Mouse (Mus musculus) kidney, adult 8-10 months (tissue): ENCODE measurements around the gene Trappc10.
A peak's percentile ranks its signal among the peaks of the same experiment; 100 is the strongest.

ENCODE experiments used
- DNase-seq, 2 experiments: peaks; one replicate each; pipeline ENCODE4 v3.0.0; 2022

Trappc10 gene

DNA sequence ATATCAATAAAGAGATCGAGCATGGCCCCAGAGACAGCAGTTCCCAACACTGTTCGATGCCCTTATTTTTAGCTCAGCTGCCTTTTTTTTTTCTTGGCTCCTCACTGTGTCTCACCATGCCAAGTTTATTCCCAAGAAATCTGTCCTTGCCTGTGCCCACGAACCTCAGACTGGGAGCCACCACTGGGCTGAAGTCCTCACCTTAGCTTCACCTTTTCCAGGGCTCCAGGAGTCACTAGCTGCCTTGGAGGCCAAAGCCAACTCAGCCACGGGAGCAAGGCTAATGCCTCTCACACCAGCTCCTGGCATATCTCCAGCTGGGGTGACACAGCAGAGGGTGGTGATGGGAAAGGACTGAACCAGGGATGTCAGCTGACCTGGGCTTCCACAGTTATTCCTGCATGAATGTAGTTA is 11.2 kb upstream of the Trappc10 start:
- DNase-seq, result peak; percentile 70 to 71

DNA sequence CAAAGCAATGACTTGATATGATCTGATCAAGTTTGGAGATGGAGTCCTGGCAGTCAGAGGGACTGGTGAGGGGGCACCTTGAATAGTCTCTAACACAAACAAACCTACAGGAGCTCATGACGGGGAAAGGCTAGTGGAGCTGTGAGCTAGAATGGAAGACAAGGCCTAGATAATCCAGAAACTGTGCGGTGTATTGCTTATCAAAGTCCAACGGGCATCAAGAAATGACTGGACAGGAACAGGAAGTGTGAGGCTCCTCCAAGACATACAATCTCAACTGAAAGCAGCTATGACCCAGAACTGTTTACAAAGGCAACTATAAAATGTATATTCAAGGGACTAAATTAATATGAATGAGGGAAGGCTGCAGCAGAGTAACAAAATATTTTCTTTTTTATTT is 2.8 kb upstream of the Trappc10 start:
- no peak for DNase-seq

DNA sequence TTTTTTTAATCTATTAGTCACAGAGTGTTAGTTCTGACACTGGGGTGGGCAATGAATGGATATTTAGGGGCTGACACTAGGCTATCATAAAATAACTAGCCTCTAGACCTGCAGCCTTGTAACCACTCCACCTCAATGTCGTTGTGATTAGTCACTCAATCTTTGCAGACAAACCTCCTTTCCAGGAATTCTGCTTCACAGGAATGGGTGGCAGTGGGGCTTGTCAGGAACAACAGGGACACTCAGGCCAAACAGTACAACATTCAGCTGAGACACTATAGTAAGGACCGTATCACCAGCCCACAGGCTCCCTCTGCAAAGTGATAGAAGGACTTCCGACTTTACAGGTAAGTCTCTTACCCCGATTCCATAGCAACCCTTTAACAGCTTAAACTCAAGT is 2.3 kb upstream of the Trappc10 start:
- DNase-seq, result no peak

DNA sequence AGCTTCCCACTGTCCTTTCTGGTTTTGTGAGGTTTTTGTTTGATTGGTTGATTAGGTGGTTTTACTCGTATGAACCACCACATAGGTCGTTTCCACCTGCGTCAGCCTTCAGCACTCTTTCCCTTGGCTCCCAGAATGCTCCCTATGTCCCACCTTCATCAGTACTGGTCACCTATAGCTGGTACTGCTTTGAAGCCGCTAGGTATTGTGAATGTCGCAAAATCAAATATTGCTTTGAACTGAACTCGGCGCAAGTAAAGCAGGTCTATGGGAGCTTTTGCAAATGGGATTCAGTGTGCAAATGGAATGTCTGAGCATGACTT is 745 bp upstream of the Trappc10 start:
- no peak for DNase-seq

DNA sequence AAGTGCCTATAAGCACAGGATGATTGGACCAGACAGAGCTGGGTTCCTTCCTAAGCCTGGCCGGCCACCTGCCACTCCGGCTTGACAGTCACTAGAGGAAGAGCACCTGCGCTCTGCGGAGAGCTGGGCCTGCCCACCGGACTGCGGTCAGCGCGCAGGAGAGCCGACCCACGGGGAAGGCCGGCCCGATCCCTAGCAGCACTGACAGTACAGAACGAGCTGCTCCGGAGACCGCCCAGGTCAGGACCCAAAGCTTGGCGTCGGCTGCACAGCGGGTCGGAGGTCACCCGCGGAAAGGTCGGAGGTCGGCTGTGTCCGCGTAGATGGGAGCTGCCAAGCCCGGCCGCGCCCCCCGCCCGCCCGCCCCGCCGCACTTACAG is 393 bp downstream of the Trappc10 start:
- peak; percentile 29 to 49 for DNase-seq

DNA sequence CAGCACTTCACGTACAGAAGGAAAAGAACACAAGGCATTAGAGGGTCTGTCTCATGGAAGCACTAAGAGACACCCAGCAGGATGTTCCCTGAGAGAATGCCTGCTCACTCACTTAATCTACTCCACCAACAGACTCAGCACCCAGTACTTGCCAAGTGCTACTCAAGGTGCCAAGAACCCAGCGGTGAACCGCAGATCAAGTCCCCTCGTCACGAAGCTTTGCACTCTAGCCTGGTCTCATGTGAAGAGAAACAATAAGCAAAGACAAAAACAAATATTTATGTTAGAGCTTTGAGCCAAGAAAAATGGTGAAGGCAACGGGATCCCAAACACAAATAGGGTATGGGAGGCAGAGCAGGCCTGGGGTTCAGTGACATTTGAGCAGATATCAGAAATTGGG is 5.5 kb downstream of the Trappc10 start:
- no peak for DNase-seq

DNA sequence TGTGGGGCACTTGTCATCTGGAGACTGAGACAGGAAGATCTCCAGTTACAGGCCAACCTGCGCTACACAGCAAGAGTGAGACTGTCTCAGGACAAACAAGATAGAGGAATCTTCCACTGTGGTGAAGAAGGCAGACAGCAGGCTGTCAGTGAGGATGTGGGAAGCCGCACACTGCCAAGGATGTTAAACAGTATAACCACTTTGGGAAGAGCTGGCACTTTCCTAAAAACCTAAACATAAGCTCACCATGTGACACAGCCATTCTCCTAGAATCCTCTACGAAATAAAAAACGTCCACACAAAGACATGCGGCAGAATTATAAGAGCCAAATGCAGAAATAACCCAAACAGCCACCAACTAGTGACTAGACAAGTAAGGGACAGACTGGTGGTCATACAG is 6.1 kb downstream of the Trappc10 start:
- DNase-seq, result no peak

DNA sequence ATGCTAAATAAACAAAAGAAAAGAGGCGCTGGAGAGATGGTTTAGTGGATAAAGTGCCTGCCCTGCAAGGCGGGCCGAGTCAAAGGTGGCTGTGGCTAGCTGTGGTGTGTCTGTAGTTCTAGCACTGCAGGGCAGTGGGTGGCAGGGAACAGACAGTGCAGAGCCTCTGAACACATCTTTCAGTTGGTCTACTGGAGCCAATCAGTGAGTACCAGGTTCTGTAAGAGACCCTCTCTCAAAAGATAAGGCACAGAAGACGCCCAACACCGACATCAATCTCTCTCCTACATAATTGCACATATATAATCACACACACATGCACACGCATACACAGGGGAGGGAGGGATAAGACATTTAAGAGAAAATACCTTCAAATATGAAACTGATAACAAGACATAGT is 6.6 kb downstream of the Trappc10 start:
- DNase-seq, result no peak

DNA sequence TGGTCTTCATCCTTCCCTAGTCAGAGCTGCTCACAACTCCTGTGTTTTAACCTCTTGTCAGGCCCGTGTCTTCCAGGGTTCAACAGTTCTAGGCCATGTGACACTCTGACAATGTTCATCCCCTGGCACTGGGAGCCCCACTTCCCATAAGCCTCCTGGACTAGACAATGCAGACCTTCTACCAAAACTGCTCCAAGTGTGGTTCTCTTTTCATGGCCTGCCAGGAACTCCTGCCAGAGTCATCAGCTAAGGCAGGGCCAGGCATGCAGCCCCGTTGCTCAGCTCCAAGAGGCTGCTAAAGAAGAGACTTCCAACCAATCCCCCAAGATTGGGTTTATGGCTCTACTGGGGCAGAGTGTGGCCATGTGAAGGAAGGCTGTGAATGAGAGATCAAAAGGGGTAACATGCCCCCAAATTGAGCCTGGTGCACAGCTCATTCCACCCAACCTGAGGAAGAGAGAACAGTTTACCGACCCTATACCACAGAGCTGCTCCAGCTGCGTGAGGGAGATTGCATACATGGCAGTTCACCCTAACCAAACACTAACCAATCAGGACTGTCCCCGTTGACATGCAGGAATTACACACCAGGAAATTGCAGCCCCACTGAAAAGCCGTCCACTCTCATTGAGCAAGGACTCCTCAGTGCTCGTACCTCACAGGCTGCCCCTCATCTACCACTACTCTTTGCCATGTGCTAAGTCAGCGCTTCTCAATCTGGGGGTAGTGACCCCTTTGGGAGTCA is 7.4 kb downstream of the Trappc10 start:
- DNase-seq, result no peak

DNA sequence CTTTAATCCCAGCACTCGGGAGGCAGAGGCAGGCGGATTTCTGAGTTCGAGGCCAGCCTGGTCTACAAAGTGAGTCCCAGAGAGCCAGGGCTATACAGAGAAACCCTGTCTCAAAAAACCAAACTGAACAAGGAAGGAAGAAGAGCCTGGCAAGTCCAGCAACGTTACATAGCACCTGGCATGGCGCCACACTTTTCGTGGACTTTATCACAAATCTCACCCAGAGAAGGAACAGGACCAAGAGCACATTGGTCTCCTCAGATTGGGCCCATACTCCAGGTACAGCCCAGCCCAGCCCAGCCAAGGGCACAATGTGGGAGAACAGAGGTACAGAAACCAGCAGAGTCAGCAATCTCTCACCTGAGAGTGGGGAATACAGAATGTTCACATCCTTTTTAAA is 10.7 kb downstream of the Trappc10 start:
- peak; percentile 58 to 77 for DNase-seq

DNA sequence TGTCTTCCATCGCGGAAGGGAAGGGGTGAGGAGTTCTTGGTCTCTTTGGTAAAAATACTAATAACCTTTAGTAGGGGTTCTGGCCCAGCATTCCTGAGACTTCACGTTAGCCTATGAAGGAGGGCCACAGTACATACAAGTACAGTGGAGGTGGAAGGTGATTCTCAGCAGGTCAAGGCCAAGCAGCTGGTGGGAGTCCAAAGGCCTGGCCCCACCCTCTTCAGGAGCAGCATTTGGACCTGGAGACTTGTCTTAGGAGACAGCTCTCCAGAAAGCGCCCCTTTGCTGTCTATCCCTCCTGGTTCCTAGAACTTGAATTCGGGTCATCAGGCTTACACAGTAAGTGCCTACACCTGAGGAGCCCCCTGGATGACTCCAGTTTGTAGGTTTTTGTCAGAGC is 11.3 kb downstream of the Trappc10 start:
- peak; percentile 36 to 37 for DNase-seq

DNA sequence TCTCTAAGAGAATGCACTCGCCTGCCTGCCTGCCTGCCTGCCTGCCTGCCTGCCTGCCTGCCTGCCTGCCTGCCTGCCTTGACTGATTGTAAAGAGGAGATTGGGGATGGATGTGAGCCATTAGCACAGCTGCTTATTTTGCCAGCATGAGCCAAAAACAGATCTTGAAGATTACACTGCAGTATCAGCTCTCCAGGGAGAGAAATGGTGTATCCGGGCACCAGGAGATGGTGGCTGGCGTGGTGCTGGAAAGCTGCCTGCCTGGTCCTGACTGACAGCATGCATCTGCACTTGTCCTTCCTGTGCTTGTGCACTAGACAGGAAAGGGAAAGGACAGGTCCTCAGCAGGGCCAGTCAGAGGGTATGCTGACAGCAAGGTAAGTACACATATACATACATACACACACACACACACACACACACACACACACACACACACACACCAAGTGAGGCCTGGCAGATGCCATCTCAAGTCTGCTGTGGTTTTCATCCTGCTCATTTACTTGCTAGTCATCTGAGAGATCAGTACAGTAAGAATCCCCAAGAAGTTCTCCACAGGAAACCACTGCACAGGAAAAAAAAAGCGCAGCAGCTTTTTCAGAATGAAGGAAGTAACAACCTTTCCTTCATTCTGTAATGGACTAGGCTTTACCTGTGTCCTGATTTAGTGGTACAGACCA is 12.0 kb downstream of the Trappc10 start:
- DNase-seq, result no peak

DNA sequence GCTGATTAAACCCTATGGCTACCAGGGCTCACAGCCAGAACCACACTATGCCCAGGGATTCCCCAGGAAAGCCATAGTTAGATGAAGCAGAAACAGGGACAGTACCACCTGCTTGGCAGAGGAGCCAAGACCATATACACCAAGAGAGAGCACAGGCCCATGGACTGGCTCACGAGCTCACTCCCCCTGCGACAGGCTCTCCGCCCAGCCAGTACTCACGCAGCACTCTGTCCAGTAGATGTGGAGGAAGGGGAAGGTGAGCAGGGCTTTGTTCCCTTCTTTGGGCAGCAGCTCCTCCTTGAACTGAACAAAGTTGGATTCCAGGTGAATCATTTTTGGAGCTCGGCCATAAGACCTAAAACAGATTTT is 15.9 kb downstream of the Trappc10 start:
- no peak for DNase-seq

DNA sequence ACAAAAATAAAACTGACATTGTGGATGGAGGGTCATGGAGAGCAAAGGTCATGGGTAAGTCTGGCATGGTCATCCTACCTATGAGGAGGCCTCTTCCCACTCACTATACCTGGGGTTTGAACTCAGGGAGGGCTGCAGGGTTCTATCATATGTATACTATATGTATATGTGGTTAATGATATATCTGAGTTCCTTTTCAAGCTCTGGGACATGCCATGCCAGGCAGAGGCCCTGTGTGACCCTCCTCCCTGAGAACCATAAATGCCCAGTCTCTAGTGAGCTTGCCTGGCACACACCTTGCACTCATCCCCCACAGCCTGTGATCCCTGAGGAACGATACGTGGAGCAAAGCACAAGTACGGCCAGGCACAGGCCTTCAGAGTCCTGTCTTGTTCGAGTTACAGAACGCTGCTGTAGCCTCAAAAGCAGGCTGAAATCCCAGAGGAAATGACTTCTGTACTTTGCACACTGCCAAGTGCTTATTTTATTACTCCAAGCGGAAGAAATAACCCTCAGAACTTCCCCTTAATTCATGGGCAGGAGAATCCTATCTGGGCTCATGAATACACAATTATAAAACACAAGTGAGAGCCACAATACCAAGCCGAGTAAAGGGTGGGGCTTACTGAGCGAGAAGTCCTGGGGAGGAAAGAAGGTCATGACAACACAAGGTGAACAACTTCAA is 16.4 kb downstream of the Trappc10 start:
- DNase-seq, result peak; percentile 10 to 16

DNA sequence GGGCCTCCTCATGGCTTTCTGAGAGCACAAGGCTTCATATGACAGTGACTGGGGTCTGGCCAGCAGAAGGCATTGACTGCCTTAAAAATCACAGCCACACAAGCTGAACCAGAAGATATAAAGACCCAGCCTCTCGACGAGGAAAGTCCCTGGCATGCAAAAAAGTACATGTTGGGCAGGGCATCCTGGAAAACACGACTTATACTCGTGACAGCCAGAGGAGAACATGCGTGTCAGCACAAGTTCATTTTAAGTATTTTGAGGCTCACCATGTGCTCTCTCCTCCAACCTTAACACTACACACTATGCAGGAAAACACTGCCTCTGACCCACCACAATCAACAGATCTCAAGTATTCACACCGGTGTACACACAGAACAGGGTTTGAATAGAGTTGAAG is 20.3 kb downstream of the Trappc10 start:
- no peak for DNase-seq

DNA sequence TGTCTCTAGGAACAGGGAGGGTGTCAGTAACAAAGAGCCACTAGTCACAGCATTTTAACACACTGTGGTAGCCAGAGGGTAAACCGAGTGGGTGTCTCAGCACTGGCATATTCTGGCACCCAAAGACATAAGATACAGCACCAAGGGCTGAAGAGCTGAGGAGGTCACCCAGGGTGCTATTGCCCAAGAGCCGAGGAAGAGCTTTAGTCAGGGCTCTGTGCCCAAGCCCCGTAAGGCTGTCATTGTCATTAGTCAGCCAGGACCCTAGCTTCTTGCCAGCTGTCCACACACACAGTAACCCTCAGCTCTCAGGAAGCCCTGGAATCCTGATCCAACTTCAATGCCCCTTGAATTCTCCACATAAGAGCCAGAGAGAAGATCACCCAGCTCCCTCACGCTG is 21.5 kb downstream of the Trappc10 start:
- DNase-seq, result no peak

DNA sequence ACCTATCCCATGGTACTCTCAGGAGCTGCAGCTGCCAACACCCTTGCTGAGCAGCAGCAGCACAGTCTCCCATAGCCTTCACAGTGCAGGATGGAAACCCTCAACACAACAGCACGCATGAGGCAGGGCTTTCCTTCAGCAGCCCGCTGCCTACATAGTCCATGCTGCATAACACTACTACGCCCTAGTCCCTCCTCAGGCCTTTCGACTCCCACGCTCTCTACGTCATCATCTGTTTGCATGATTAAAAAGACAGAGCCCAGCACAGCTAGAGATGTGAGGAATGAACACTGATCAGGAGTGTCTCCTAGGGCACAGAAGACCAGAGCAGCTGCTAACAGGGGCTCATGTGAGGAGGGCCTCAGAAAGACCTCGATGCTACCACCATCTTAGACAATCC is 23.1 kb downstream of the Trappc10 start:
- no peak for DNase-seq

DNA sequence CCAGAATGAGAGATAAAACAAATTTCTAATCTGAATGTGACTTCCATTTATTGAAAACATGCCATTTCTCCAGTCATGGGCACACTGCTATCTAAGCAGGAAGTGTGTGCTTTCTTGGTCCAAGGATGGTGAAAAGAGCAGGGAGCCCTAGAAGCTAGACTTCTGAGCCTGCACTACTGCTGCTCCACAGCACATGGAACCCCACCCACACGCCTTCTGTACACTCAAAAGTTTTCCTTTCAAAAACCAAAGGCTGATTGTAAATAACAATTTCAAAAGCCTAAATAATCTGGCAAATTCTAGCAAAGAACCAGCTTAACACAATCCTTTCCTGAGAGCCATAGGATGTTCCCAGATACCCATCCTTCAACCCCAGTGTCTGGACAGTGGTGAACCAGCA is 24.9 kb downstream of the Trappc10 start:
- DNase-seq, result no peak

DNA sequence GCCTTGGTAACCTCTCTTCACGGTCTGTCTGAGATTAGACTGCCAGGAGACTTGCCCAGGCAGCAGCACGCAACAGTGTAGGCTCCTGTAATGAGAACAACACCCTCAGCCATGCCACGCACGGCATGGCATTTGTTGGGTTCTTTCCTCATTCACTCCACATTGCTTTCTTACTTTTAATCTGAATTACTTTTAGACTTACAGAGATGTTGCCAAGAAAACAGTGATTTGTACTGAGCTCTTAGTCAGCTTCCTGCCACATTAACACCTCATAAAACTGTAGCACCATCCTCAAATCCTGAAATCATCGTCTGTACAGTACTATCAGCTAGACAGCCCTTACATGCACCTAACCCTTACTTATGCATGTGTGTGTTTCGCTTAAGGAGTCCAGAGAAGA is 25.9 kb downstream of the Trappc10 start:
- no peak for DNase-seq

DNA sequence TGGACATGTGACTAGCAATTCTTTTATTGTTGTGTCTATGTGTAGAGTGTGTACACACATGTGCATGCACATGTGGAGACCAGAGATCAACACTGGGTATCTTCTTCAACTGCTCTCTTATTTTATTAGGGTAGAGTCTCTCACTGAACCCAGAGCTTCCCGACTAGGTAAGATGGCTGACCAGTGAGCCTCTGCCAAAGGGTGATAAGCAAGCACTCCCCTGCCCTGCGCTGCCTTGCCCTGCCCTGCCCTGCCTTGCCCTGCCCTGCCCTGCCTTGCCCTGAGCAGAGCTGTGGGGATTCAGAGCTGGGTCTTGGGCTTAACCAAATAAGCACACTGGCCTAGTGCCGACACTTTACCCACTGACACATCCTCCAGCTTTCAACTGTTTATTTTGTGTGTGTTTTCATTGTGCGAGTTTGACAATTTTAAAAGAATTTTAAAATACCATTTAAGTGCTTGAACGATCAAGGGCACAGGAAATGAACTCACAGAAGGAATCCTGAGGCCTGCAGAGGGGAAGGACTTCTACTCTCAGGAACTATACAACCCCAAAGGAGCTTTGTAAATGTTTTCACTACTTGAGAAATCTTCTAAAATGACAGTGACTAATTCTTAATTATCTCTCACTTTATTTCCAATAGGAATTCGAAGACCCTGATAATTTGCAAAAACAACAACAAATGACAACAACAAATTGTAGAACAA is 27.9 kb downstream of the Trappc10 start:
- no peak for DNase-seq

DNA sequence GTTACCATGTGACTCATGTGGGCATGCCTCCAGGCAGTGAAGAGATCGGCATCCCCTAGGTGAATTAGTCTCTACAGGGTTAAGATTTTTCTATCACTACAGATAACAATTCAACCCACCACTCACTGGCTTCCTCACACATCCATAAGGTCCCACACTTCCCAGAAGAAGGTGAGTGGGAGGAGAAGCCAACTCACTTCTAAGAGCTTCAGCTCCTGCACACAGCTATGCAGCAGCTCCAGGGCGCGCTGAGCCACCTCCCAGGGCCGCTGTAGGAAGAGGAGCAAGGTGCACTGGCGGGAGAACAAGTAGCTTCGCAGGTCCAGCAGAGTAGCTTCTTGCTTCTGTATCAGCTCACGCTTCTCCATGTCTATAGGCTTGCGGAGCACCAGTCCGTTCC is 30.1 kb downstream of the Trappc10 start:
- no peak for DNase-seq

DNA sequence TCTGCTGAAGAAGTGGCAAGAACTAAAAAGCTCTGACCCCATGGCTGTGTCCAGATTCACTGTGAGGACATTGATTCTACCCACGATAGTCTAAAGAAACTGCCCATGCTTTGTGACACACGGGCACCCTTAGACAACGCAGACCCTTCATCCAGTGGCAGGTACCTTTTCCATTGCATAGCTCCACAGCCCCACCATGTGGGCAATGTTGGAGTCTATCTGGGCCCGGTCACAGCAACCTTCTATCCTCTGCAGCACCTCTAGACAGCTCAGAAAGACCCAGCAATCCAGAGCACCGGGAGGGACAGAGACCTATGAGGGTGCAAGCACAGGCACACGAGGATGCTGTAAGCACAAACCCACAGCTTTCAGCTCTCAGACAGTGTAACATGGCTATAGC is 33.1 kb downstream of the Trappc10 start:
- DNase-seq, result peak in 1 of 2 experiments; percentile 13

DNA sequence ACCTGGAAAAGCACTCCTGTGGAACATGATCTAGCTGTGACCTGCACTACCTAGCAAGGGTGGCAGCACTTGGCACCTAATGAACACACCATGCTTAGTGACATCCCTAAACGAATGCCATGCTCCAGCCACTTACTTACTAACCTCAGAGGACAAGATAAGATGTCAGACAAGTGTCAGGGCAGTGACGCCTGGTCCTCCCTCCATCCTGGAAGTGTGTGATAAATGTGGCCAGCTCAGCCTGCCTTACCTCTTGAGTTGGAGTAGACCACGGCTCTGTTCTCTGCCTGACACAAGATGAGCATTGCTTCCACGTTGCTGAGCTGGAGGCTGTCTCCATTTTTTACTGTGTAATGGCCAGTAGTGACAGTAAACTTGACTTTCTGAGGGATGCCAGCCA is 43.3 kb downstream of the Trappc10 start:
- no peak for DNase-seq

DNA sequence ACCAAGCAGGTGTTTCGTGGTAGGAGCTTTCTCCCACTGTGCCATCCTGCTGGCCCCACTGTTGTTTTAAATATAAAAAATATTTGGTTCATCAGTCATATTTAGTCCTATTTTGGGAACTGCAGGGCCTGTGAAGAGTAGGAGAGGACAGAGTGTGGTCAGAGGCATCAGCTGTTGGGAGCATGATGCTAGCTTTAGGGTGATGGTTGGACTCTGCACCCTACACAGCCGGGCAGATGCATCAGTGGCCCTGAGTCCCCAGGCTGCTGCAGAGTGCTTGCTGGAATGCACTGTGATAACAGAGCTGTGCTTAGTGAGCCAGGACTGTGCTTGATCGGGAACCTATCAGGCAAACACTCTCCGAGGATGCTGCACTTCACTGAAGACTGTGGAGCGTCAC is 51.5 kb downstream of the Trappc10 start:
- DNase-seq, result no peak
